Mouse (Mus musculus) liver, adult (tissue): ENCODE measurements around the gene Erbb4.

Experiments used
- GATA4 ChIP-seq: IDR thresholded peaks from 2 replicates; pipeline ENCODE4 v1.6.1; 2014; ENCODE audit warnings: mild to moderate bottlenecking, low read length; ENCODE audit not compliant: insufficient replicate concordance

Gene Erbb4

DNA sequence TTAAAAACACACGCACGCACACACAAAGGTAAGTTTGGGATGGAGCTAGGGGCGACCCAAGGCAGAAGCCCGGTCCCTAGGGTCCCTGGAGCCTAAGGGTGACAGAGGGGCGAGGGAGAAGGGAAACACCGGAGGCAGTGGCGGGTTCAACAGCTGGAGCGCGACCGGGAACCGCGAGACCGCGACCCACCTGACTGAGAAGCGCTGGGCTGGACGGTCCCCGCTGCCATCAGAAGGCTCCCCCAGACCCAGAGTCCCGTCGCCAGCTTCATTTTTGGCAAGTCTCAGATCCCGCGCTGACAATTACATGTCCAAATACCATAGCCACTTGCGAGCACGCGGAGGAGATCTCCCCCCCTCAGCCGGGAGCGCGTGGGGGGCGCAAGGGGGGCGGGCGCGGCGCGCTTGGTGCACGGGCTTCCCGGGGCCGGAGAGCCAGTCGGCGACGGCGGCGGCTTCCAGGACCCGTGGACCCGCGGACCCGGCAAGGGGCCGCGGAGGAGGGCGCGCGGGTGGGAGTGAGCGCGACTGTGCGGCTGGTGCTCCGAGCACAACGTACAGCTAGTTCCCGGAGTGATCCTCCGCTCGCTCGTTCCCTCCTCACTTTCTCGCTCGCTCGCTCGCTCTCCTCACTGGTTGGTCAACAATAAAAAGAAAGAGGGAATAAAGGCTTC lies at the start of gene Erbb4:
Erbb4 (minus strand) TSS at position 575 of the 674 bp plus-strand sequence.
- no peak for TF ChIP-seq GATA4

DNA sequence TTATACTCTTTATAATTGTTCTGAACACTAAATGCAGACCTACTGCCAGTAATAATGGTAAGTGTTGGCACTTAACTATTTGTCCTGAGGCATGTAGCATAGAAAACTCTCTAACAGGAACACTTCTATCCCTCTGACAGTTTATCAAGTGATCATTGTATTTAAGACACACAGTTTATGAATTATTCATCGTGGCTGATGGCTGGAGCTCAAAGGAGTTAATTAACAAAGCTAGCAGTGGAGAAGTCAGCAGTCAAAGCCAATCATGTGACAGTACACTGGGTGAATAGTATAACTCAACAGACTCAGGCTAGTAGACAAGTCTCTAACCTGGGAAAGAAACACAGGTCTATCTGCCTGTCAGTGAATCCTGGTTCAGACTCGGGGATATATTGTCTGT lies 49.5 kb upstream of the Erbb4 start:
- no peak for TF ChIP-seq GATA4

DNA sequence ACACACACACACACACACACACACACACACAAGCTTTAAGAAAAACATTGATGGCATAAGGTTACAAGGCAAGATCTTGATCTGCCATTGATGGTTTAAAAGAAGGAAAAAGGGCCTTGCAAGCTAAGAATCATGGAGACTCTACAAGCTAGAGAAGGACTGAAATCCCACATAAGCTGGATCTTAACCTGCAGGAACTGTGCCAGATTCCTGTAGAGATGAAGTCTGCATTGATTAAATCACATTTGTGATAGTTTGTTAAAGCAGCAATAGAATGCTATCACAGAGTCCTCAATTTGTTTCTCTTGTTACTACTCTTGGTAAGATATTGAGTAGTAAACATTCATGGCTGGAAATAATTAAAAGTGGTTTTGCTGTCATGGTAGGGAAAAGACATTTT lies 33.5 kb upstream of the Erbb4 start:
- TF ChIP-seq GATA4: no peak

DNA sequence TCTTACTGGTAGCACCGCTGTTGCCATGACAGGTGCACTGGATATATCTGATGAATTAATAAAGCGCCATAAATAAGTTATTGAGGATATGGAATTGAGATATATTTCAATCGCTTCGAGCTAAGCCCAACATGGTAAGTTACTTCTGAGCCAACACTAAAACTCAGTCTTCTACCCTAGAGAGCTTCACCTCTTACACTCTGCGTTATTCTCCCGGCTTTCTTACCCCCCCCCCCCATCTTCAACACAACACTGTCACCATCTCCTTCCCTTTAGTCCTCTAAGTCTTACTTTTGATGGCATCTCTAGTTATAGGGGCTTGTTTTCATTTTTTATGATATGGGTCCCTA lies 31.6 kb upstream of the Erbb4 start:
- no peak for TF ChIP-seq GATA4

DNA sequence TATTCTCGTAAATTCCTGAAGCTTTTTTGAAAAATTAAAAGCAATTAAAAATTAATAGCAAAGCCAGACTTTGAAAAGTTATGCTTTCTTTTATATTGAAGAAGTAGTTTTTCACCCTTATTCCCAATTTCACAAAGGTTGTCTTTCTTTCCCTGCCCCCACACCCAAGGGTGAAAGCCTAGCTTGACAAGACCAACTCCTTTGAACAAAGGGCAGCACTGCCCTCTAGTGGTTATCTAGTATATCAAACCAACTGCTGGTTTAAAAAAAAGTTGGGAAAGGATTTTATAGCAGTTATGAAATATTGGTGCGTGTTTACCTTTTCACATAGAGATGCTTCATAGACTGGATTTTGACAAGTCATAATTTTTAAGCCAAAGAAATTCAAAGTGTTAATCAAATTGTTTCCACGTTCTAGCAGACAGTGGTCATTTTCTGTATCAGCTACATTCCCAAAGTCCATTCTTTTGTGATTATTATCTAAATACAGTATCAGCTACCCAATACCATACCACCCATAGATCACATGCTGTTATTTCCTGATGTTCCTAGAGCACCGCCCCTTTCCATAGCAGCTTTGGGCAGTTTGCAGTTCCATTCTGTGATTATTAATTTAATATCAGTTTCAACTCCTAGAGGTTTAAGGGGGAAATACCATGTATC lies 31.1 kb upstream of the Erbb4 start:
- TF ChIP-seq GATA4: no peak

DNA sequence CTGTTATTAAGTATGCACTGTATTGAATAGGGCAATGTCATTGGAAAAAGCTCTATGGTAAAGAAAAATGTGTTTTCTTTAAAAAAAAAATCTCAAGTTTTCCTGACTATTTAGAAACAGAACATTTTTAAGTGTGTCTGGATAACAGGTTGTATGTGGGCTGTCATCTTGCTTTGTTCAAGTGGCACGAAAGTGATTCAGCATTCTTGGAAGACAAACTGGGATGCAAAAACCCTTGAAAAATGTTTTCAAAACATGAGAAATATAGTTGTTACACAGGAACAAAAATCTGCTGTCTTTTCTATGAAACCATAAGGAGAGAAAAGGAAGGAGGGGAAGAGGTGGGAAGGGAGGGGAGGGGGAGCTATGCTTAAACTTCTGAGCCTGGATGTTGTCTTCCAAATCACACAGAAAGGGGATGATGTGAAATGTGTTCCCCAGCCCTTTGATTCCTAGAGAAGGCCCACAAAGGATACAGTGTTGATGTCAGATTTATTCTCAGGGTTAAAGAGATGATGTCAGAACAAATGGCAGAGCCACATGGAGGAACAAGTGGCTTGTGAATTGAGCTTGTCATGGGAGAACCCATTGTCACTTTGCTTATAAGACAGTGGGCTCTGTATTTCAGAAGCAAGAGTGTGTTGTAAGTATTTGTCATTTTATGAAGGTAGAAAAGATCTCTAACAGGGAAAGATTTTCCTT lies 16.4 kb upstream of the Erbb4 start:
- TF ChIP-seq GATA4: no peak

DNA sequence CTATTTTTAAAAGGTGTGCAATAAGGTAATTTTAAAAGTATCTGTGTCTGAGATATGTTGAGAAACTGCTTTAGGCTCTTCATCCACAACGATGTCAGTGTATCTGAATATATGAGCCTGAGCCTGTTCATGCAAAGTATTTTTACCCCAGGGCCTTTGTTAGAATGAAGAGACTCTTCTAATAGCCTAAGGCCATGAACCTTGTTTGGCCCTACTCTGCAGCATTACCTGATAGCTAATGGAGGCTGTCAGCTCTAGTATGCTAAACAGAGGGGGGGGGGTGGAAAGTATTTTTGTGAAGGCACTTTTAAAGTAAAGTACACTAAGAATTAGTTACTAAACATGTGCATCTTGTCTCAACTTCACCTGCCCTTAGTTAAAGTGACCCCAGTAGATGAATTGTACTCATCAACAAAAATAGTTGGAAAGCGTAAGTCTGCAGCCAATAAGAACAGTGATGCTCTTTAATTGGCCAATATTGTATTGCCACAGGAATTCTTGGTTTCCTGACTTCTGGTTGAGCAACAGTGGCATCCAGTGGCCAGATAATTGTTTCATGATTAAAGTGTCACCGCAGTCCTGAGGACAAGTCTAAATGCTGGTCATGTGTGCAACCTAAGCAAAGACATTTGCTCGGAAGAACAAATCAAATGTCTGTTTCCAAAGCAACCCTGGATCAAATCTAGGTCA lies 10.5 kb upstream of the Erbb4 start:
- no peak for TF ChIP-seq GATA4

DNA sequence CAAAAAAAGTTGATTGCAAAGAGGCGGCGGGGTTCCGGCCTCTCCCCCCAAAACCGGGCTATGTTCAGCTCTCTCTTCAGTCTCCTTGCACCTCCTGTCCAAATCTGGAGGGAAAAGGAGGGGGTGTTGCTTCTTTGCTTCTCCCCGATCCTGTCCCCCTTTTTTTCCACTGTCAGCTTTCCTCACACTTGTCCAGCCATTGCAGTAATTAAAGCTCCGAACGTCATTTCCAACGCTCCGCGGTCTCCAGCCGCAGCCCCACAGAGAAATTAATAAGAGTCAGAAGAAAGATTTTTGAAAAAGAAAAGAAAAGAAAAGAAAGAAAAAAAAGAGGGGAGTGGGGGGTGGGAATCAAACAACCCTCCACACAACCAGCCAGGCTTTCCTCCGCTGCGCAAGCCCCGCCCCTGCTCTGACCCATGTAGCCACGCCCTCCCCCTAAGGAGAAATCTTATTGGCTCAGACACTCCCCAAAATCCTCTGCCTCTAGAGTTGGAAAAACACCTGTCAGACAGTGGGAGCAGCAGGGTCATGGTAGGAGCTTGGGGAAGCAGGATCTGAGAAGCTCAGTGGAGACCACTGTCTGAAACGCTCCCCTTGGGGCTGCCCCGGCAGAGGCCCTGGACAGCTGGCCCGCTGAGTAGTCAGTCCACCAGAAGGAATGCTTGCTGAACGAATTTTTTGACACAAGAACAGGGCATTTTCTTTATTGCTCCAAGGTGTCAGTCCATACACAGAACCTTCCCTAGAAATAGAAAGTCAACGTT lies 483 bp upstream of the Erbb4 start:
- TF ChIP-seq GATA4: no peak

DNA sequence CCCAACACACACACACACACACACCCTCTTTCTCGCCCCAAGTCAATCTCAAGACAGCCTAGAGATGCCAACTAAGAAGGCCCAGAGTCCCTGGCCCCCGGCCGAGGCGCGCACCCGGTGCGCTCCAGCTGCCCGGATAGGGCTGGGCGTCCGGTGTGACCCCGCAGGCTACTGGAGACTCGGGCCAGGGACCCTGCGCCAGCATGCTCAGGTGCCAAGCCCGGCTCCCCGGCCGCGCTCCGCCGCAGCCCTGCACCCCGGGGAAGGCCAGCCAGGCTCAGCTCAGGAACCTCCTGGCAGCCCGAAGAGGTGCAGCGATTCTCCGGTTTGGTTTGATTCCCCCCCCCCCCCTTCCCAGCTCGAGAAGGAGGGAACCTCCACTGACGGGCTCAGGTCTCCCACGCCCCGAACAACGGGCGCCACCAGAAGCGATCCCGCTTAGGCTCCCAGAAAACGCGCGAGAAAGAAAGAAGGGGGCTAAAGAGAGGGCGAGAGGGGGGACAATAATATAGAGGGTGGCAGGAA lies 860 bp downstream of the Erbb4 start:
- no peak for TF ChIP-seq GATA4

DNA sequence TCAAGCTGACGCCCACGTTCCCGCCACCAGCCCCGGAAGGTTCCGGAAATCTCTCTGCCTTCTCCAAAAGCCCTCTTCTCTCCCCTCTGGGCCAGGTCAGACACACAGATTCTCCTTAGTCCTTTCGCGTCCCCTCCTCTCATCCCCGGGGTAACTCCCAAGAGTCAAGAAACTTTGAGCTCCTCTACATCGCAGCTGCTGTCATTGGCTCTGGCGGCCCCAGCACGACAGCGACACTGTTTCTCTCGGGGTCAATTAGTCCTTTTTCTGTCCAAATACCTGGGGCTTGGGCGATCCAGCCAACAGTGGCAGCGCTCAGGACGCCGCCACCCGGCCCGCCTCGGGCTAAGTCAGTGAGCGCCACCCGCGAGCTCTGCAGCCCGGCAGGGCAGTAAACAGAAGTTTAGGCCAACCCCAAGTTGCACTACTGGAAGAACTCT lies 1.5 kb downstream of the Erbb4 start:
- no peak for TF ChIP-seq GATA4

DNA sequence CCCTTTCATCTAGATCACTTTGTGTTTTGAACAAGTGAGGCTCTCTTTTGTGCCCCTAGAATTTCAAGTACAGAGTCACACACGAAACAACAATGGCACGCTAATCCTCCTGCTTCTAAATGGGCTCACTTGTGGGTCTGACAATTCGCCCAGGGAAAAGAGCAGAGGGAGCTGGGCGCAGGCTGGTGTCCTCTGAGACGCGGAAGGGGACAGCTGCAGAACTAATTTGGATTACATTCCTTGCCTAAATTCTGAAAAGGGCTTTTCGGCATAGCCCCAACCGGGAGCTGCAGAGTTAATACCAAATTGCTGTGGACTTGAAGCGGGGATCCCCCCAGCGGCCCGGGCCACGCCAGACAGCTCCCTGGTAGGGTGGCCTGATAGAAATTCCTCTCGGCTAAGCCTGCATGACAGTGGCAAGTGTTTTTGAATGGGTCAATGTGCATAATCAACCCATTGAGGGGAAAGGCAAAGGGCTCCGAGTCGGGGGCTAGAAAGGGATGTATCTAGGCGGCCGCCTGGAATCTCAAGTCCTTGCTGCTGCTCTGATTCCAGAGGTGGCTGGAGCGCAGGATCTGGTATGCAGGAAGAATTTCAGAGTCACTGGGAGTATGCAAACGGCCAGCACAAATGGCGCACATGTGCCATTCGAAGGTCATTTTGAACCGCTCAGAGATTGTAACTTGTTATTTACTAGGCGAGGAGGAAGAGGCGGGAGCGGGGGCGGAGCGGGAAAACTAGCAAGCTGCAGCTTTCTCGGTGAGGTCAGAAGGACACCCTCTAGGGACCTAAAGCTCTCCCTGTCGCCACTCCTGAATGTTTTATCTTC lies 2.2 kb downstream of the Erbb4 start:
- no peak for TF ChIP-seq GATA4

DNA sequence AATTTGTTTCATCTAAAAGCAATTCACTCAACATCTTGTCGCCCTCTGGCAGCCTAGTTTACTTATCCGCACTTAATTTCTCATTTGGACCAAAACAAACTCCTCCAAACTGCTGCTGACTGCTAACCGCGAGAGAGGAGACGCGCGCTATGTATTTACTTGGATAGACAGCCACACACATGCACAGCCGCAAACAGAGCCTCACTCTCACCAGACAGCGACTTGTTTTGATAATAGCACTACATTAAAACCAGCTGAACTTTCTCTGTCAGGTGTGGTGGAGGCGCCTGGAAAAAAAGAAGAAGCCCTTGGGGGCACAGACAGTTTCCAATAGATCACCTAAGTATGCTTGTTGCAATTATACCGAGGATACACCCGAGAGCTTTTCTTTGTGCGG lies 2.8 kb downstream of the Erbb4 start:
- TF ChIP-seq GATA4: no peak

DNA sequence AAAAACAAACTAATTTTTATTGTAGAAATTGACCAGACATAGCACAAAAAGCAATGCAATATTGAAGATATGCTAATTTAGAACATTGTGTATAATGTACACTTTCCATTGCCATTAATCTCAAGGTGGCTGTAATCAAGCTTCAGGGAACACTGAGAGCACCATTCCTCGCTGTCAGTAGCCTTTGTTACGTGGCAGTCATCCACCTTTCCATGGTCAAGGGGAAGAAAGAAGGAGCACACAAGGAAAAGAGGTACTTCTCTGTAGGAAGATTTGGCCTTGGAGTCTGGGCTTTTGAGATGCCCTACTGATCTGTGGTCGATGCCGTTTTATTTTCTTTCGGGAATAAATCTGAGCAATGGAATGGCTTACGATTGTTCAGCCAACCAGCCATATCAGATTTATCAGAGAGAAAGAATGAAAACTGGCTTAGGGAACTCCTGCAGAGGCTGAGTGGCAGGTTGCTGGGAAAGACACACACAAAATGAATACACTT lies 4.6 kb downstream of the Erbb4 start:
- TF ChIP-seq GATA4: no peak

DNA sequence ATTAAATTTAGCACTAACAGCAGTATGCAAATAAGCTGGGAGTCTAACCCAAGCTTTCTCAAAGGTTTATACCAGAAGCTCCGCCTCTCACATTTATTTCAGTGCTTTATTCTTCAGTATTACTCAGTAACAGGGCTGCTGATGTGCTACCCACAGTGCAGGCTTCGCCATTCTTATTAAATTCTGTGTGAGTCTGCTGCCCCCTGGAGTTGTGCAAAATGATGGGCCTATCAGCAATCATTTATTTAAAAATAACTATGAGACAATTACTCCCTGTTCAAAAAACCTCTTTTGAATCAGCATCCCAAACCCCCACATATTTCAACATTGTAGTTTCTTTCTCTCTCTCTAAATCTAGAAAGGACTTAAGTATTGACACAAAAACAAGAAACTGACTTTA lies 6.2 kb downstream of the Erbb4 start:
- no peak for TF ChIP-seq GATA4
